Mouse (Mus musculus) neural tube, embryonic 12.5 days (tissue): Measurements from ENCODE around the gene Huwe1. TPM values are rescaled to one million over a fixed set of nuclear protein-coding genes. Genes with fewer than 3 reads are reported as not detected.

Experiments
- microRNA counts: library from miRNA; unstranded; fragments of <30 nt; microRNA quantifications from one replicate; lab custom pipeline; 2017
- microRNA-seq: library from miRNA; unstranded; fragments of <30 nt; microRNA quantifications from one replicate; pipeline ENCODE4, GENCODE M21; 2017
- polyA plus RNA-seq: library from polyadenylated mRNA; unstranded; fragments of >200 nt; fragmentation: Nextera tagmentation; extraction: Ambion mirVana; gene quantifications from 2 replicates; pipeline ENCODE4 v1.2.1, GENCODE M21; 2016

Gene Huwe1
- polyA plus RNA-seq, 1 experiment from 2014 or later = 64.2 TPM

MicroRNA genes within 50 kb of the gene (microRNA counts, 519-probe panel; counts per million panel counts)
- 976 counts per million, percentile 67 among the panel's probes with 10 or more counts for microRNA mmu-miR-98 (lab: Ali Mortazavi, UCI)

Small RNA genes lying within 50 kb of the gene (microRNA-seq; reads per million reads assigned to microRNA genes)
- gene Mir3113 (not detected), gene Mir98 (1,919 reads per million, percentile 84 among the genes with 10 or more reads in this experiment), gene Mirlet7f-2 (359 reads per million, percentile 68 among the genes with 10 or more reads in this experiment)

Other genes starting within 250 kb of the Huwe1 start
- gene Hsd17b10, start 201.0 kb downstream of the Huwe1 start, polyA plus RNA-seq = 139 and 145 TPM in 2 replicates
- 3.4 and 3.7 TPM in 2 replicates for gene Ribc1, start 215.5 kb downstream of the Huwe1 start, polyA plus RNA-seq
- gene Smc1a, start 215.6 kb downstream of the Huwe1 start, polyA plus RNA-seq = 100 and 109 TPM in 2 replicates